9 mouse cellular contexts compared by ENCODE assay signal in genomic region chr13:59041013-59041764, GRCm38 (mm10).
DNase-seq lines count a peak whose midpoint lies in the region.
"Had no signal": no experiment of that assay in that cellular context is flagged by ENCODE, and none has a peak within 500 bp of the region (broad histone marks: within the 10 kb centered on the region; RNA-seq: fewer than 3 reads in every experiment).

No protein-coding gene starts in this region.

- H3K9me3 ChIP-seq in embryonic facial prominence, embryonic 10.5 days, result no peaks in the 10 kb centered on the region
- H3K9me3 ChIP-seq: embryonic facial prominence, embryonic 13.5 days had no signal

- peak; percentile 43 for DNase-seq in embryonic facial prominence, embryonic 10.5 days (ENCODE audit: low spot score)
- peak; percentile 41 to 74 for DNase-seq in frontal cortex, adult 2 months (ENCODE audit: extremely low spot score in 1 of 2, low spot score in 1 of 2)
- DNase-seq in left cerebral cortex, adult 9 months (ENCODE audit: low spot score in 2 of 2), result peak; percentile 49 to 60
- DNase-seq in retina, embryonic 14.5 days (ENCODE audit: low spot score), result peak; percentile 81
- no peak for DNase-seq in kidney, postnatal 25 days
- DNase-seq in liver, result no peak
- DNase-seq in heart, adult 9 months (ENCODE audit: low spot score in 2 of 2), result no peak
- DNase-seq in kidney, postnatal 36 days, result no peak

- no peaks in the 10 kb centered on the region for H3K27me3 ChIP-seq in embryonic facial prominence, embryonic 10.5 days (replicated peaks; ENCODE audit: low read depth, poor library complexity, severe bottlenecking)
- H3K27me3 ChIP-seq: embryonic facial prominence, embryonic 13.5 days had no signal

- 58% methylated on average over 9 of the region's 9 CpGs for WGBS in embryonic facial prominence, embryonic 10.5 days

- peaks cover 10% of the 10 kb centered on the region for H3K4me1 ChIP-seq in embryonic facial prominence, embryonic 10.5 days

- H3K36me3 ChIP-seq in embryonic facial prominence, embryonic 10.5 days (replicated peaks), result no peaks in the 10 kb centered on the region
- H3K36me3 ChIP-seq: embryonic facial prominence, embryonic 13.5 days had no signal

- H3K4me3 ChIP-seq in embryonic facial prominence, embryonic 10.5 days, result no peak overlapping the region
- H3K4me3 ChIP-seq: embryonic facial prominence, embryonic 13.5 days had no signal

- peak overlapping the region; percentile 51; the same call in 1 of the 2 replicates for H3K27ac ChIP-seq in embryonic facial prominence, embryonic 10.5 days (replicated peaks)
- H3K27ac ChIP-seq: embryonic facial prominence, embryonic 13.5 days had no signal

Comparison
In these comparisons a context has a peak if more than half of its experiments do, and no peak if none do; other contexts are left out.
1. DNase-seq: peak in embryonic facial prominence, embryonic 10.5 days (single experiment), frontal cortex, adult 2 months (2 of 2), left cerebral cortex, adult 9 months (2 of 2) and retina, embryonic 14.5 days (single experiment); none in kidney, postnatal 25 days (0 of 2), liver (single experiment), heart, adult 9 months (0 of 2) and kidney, postnatal 36 days (0 of 2).